Mouse (Mus musculus) cerebral cortex, adult 2 months (tissue): ENCODE data around the gene B3gnt6.

Experiments
- WGBS: fragments of 180-500 bp; shearing (Covaris S2); methylation state at CpG from one replicate; pipeline ENCODE4 v1.1.7; 2018; 5-methylcytosine and 5-hydroxymethylcytosine counted together

Gene B3gnt6

DNA sequence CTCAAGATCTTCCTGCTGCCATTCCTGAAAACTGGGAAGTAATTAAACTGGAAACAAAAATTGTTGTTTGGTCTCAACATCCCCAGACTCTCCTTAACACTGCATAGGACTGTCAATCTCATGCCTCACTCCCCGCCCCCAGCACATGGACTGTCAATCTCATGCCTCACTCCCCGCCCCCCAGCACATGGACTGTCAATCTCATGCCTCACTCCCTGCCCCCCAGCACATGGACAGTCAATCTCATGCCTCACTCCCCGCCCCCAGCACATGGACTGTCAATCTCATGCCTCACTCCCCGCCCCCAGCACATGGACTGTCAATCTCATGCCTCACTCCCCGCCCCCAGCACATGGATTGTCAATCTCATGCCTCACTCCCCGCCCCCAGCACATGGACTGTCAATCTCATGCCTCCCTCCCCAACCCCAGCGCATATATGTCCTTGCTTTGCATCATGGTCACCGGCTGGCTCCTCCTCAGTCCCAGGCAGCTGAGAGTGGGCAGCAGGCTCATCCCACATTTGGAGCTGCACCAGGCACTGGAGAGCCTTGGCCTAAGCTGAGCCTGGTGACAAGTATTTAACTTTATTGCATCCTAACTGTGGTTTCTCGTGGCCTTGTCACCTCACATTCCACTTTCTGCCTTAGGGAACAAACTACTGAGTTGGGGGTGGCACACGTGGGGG lies 50.4 kb downstream of the B3gnt6 start:
- WGBS: 76% methylated on average over 10 of the region's 10 CpGs

DNA sequence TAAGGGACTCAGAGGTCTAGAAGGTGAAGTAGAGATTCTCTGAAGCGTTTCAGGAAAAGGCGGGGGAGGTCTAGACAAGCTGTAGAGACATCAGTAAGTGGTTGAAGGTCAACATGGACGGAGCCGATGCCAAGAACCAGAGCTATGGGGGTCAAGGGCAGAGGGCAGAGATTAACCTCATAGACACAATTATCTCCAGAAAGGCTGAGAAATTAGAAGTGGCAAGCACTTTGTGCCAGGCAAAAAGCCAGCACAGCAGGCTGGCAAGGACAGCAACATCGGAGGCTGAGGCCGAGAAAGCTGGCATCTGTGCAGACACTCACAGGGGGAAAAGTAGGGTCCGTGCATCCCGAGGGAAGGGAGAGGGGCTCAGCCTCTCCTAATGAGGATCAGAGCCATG lies 51.5 kb downstream of the B3gnt6 start:
- 54% methylated on average over 8 of the region's 8 CpGs for WGBS

DNA sequence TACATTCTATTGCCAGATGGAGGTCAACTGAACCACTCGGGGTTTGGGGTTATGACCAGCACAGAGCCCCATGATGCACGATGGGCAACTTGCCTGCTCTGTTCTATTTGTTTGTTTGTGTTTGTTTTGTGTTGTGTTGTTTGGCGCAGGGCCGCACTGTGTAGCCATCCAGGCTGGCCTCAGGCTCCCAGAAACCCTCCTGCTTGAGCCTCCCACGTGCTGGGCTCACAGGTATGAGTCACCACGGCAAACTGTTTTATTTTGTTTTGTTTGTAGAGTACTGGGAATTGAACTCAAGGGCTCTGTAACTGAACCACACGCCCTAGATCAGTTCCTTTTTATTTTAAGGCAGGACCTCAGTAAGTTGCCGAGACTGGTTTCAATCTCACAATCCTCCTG lies 52.8 kb downstream of the B3gnt6 start:
- WGBS: 56% methylated on average over 8 of the region's 8 CpGs

DNA sequence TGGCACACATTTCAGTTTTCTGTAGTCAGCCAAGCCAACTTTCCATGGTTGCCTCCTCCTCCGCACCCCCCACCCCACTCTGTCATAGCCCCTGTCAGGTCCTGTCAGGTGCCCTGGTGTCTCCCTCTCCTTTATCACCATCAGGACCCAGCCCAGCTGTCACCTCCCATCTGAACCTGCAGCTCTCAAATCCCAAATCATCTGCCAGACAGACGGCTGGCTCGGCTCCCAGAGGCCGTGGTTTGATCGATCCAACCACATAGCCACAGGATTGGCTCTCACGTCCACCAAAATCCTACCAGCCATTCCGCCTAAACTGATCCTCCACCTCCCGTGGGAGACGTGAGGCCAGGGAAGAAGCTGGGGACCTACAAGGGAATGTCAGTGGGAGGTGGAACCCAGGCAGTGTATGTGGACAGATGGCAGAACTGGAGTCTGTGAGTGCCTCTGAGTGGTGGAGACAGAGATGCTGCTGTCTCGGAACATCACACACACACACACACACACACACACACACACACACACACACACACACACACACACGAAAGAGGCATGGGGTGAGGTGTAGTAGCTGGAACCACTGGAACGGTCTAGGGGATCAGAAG lies 53.3 kb downstream of the B3gnt6 start:
- WGBS: 63% methylated on average over 12 of the region's 12 CpGs

DNA sequence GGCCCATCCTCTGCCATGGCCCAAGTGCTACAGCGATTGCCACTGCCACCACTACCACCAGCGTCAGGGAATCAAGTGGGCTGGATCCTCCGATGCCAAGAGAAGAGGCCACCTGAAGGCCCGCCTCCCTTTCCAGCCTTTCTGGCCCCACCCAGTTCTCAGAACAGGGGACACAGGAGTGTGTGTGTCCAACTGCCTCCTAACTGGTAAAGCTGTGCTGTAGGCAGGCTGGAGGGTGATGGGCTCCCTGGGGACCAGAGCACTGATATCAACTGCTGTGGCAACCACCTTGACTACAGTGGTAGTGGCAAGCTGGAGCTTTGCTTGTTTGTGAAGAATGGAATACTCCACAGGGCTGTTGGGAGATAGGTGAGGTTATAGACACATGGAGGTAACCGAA lies 53.9 kb downstream of the B3gnt6 start, which contains the start of gene Omp:
TSS of gene Omp (minus strand) at position 101 of the 400 bp plus-strand sequence.
- 87% methylated on average over 5 of the region's 5 CpGs for WGBS

DNA sequence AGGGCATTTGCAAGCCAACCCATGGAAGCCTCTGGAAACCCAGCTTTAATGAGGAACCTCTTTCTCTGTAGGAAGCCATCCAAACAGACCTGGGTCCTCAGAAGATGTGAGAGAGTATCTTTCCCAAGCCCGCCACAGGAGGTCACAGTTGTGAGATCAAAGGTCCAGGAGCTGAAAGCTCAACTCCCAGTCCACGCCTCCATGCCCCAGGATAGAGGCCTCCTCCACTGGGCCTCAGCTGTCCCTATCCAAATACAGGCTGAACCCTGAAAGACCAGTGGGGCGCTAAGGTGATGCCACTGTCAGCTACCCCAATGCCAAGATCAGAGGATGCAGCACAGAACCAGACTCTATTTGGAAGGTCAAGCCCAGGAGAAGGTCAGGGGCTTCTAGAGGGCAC lies 56.6 kb downstream of the B3gnt6 start:
- WGBS: 90% methylated on average over 3 of the region's 3 CpGs
